Mouse (Mus musculus) liver, postnatal 0 days (tissue): ENCODE measurements around the gene Gm28035.

ENCODE experiments used
- CTCF ChIP-seq: sonication (generic); IDR thresholded peaks from 2 replicates; pipeline ENCODE4 v1.5.1; 2016; ENCODE audit warnings: antibody characterized with exemption, low read depth
- EP300 ChIP-seq: IDR thresholded peaks from 2 replicates; pipeline ENCODE4 v1.6.1; 2016; ENCODE audit warnings: antibody characterized with exemption, low read depth, mild to moderate bottlenecking

GRCm38 (mm10) chr2:30306087-30306486 lies 65.7 kb downstream of the Gm28035 start:
- TF ChIP-seq EP300 (no peak), CTCF (no peak)
